Mouse (Mus musculus): ENCODE measurements at regions not wholly inside any gene's neighbourhood (a gene's known extent, or its start where the extent isn't known, plus 50 kb on each side); places are given as distances from the start of the nearest gene placed in this dataset.

GRCm38 (mm10) chr1:177335961-177336360 lies 78.0 kb upstream of the Akt3 start:
- no peak for DNase-seq (ENCODE audit: low spot score)

GRCm38 (mm10) chr1:177323366-177323765 lies 65.4 kb upstream of the Akt3 start:
- no peak for DNase-seq (ENCODE audit: low spot score)

DNA sequence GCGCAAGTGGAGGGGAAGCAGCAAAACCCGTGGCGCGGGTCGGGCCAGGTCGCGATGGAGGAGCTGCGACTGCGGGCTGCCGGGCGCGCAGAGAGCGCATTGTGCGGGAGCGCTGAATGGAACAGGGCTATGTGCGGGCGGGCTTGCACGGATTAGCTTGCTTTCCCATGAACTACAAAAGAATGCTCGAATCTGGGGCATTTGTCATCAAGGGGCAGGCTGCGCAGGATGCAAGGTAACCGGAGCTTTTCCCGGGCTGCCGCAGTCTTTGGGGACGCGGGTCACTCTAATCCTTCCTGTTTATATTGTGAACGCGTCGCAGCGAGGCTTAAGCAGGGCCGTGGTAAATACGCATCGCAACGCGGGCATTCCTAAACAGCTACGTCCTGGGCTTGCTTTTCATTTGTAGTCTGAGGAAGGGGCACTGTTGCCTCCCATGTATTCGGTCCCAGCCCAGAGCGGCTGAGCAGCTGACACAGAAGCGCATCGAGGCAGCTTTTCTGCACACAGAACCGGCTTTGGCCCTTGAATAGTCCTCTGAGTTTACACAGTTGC lies 64.8 kb upstream of the Akt3 start:
- no peak for DNase-seq (ENCODE audit: low spot score)

DNA sequence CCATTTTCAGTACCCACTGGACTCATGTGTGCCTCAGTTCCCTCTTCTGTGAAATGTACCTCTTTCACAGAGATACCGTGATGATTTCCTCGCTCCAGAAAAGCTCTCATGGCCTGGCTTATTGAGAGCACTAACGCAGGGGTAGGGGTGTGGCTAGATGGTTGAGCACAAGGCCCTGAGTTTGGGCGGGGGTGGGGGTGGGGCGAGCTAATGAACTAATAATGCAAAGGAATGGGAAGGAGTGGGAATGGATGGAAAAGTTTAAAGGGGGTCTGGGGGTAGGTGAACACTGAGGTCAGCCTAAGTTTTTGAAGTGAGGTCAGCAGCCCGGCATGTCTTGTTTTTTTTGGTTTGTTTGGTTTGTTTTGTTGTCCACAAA lies 64.3 kb upstream of the Akt3 start:
- DNase-seq (ENCODE audit: low spot score): no peak

DNA sequence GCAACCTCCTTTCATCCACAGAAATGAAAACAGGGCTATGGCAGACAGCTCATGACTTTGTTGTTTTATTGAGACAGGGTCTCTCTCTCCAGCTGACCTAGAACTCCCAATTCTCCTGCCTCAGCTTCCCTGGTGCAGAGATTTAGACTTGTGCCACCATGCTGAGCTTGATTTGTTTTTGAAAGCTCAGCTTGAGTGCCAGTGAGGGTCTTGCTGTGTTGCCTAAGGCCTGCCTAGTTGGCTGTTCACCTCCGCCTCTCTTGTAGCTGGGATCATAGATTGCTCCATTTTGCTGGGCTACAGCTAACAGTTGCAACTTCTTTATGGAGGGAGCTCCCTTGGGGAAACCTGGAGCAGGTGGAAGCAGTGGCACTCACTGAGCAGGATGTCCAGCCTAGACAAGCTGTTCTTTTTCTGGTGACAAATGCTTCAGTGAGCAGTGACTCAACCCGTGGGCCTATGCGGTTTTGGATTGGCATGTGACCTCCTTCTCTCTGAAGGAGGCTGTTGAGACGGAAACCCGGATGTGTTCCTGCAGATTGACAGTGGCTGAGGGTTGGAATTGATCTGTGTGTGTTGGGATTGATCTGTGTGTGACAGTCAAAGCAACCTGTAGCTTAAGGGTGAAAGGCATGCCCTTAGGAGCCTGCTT lies 63.8 kb upstream of the Akt3 start:
- no peak for DNase-seq (ENCODE audit: low spot score)

DNA sequence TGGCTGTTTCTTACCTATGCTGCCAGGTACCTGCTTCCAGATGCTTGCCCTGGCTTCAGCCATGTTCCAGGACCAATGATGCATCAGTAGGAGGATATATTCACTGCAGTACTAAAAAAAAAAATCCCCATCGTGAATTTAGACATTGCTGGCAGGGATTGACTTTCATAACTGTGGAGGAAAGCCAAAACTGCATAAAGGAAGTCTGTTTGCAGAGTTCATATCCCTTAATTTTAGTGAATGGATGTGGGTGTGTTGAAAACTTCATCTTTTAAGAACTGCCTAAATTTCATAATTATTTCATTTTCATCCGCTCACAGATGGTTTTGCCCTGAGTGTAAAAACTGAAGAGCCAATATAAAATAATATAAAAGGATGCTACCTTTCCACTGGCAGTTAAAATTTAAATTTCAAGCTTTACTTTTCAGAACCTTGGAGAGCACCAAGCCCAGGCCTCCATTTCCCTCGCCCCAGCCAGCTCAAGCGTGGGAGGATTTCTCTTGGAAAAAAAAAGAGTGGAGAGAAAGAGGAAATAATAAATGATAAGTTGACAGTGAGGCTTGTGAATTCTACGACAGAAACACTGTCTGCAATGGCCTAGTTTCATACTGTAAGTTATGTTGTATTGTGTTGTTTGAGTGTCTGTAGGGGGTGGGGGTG lies 50.3 kb upstream of the Akt3 start:
- DNase-seq (ENCODE audit: low spot score): no peak
